Mouse (Mus musculus): Measurements from ENCODE around the gene Ermn. TPM values are rescaled to one million over a fixed set of nuclear protein-coding genes. Genes with fewer than 3 reads are reported as not detected.

The Ermn gene
- total RNA-seq, 2 experiments from 2014 or later, result 24.4 to 24.6 TPM

GRCm38 (mm10) chr2:57997752-57998430 is 54.8 kb downstream of the Ermn start, which contains the start of gene Galnt5:
TSS of gene Galnt5 (plus strand) at chr2:57997884.
- DNase-seq (ENCODE audit: low spot score in 2 of 2), result no peak
- TF ChIP-seq CTCF (conservative IDR thresholded peaks at IDR 0.05), result no peak
- H3K4me3 ChIP-seq, result no peak within 1 kb of the TSS
- no peak within 1 kb of the TSS for H3K27ac ChIP-seq

Other genes with a start within 250 kb of the Ermn start
- gene Galnt5, start 55.0 kb downstream of the Ermn start, total RNA-seq (2021), result under 1 TPM; 0.12 to 0.13 TPM
- under 1 TPM in 1 of 2 experiments, not detected in 1; 0.42 TPM for gene Cytip, start 142.7 kb upstream of the Ermn start, total RNA-seq (2021)